Mouse (Mus musculus) right cerebral cortex, adult 2 months (tissue): ENCODE measurements around the gene Insc.
"Not testable (repeated sequence)": the region's sequence is repeated elsewhere in the genome, so short reads cannot be mapped to it uniquely, and the experiment has no call there.

Experiments used
- DNase-seq, 2 experiments: peaks; one replicate each; pipeline ENCODE4 v3.0.0; 2021 to 2022; ENCODE audit warnings: low spot score in 2 of 2

Gene Insc

GRCm38 (mm10) chr7:114743022-114743780 is at the start of gene Insc:
Gene Insc (plus strand): TSS chr7:114743694.
- DNase-seq, result no peak

- no peak for DNase-seq
These were observed 42.6 kb upstream of the Insc start for GRCm38 (mm10) chr7:114700871-114701270.

DNA sequence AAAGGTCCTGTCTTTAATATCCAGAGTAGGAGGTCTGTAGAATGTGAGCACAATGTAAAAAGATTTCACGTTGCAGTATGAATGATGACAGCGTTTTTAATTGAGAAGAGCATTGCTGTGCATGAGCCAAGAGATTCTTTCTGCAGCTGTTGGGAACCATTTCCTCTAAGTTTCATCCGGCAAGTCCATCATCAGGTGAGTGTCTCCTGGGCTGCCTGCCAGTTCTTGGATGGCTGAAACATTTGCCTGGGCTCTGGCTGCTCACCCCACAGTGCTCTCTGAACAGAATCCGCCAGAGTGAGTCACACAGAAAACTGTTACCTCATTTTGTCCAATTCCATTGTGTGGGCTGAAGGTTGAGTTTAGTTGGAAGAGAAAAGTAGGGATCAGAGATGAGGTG is 36.8 kb upstream of the Insc start:
- DNase-seq, result peak in 1 of 2 experiments; percentile 10

DNA sequence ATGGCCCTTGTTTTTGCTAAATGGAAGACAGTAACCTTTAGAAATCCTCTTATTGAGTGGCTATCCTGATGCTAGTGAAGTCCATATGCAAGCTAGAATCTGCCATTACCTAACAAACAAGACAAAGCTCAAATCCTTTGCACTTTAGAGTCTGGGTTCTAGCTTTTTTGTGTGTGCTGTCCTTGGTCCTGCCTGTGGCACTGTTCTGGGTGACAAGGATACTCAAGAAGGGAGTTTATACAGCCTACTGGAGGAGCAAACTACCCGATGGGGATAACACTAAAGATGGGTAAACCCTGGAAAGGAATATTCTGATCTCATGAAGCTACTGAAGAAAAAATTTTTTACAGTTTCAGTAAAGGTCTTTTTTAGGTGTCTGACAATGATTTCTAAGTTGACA is 36.1 kb upstream of the Insc start:
- DNase-seq, result no peak

GRCm38 (mm10) chr7:114710419-114710818 is 33.1 kb upstream of the Insc start:
- DNase-seq, result no peak

DNA sequence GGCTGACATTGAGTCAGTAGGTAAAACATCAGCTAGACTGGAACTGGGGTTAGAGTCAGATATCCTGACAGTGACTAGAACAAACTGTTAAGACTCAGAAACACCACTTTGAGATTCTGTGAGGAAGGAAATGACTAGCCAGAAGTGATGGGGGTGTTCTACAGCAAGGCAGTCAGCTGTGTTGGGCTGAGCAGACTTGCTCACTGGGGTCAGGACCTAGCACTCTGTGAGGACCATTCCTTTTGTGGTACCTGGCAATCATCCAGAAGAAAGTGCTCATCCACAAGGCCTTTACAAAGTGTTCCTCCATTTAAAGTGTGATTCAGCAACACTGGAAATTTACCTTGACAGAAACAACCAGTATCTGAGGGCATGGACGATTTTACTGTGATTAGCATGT is 31.0 kb upstream of the Insc start:
- no peak for DNase-seq

DNA sequence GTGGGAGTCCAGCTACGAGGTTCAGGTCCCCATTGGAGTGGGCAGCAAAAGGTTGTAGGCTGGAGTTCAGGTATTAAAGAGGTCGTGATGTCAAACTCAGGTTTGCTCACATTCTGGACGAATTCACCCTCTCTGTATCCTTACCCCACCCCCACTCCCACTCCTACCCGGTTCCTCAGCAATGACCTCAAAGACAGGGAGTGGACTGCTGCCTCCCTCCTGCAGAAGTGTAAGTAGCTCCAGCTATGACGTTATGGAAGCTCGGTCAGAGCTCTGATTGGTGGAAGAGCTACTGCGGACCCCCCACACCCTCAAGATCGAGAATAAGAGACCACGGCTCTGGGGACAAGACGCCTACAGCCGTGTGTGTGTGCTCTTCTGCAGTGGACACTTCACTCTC is 25.2 kb upstream of the Insc start, which contains the start of gene Calcb:
Gene Calcb (plus strand): TSS at position 344 of the 400 bp plus-strand sequence.
- DNase-seq, result no peak

GRCm38 (mm10) chr7:114719381-114720131 is 23.9 kb upstream of the Insc start:
- peak; percentile 11 to 31 for DNase-seq

GRCm38 (mm10) chr7:114729696-114730095 is 13.8 kb upstream of the Insc start:
- DNase-seq, result not testable (repeated sequence)

DNA sequence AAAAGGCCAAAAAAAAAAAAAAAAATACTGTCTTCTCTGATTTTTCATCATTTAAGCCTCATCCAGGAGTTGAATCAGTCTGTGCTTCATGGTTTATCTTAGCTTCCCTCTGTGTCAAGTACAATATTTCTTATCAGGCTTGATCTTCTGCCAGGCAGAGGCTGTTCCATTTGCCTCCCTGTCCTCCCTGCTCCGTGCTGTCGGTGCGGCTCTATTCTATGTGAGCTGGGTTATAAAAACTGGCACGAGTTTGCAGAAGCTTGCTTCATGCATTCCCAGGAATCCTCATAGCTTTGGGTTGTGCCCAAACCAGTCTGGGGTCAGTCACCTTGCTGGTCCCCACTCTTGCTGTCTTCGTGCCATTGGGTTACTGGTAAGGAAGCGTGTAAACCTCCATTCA is 12.3 kb upstream of the Insc start:
- no peak for DNase-seq

GRCm38 (mm10) chr7:114731700-114732099 is 11.8 kb upstream of the Insc start:
- not testable (repeated sequence) for DNase-seq

- no peak for DNase-seq
These were observed 7.2 kb upstream of the Insc start for GRCm38 (mm10) chr7:114736256-114736655.

DNA sequence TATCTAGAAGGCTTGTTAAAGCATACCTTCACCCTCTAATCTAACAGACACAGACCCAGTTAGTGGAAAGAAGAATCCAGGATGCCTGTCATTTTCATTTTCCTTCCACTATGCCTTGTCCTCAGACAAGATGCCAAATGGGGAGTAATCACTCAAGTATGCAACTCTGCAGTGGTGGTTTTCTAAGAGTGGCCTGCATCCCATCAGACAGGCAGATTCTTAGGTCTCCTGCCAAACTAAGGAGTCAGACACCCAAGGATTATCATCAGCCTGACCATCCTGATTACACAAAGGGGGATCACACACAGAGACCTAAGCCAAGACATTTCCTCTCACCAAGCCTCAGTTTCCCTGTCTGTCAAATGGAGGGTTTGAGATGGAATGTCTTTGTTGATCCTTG is 5.3 kb upstream of the Insc start:
- no peak for DNase-seq

DNA sequence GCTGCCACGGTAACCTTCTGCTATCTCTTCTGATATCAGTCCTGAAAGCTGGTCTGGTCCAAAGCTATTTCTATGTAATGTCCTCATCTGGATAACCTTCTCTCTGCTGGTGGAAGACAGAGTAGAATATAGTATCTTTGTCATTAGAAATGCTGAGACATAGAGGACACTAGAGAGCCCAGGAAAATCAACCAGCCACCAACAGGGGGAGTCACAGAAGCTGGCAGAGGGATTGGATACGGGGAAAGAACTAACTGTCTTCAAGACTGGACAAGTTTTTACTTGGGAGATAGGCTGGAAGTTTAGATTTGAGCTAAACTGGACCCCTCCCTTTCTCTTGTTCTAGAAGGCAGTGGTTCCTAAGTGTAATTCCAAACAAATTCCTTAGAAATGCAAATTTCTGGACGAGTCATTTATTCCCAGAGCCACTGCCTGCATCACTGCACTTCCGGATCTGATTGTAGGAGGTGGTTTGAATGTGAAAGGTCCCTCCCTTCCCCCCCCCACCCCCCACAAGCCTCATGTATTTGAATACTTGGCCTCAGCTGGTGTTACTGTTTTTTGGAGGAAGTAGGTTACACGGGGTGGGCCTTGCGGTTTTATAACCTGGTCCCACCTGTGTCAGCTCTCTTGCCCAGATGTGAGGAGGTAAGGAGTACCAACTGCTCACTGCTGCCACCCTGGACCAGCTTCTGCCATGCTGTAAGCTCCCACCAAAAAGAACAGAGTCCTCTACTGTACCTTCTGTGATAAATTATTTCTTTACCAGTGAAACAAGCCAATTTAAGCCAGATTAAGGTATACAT is 2.9 kb upstream of the Insc start:
- DNase-seq, result no peak

GRCm38 (mm10) chr7:114744639-114745245 is 1.2 kb downstream of the Insc start:
- no peak for DNase-seq

GRCm38 (mm10) chr7:114745481-114746271 is 2.2 kb downstream of the Insc start:
- peak; percentile 5 to 7 for DNase-seq

GRCm38 (mm10) chr7:114747596-114747995 is 4.1 kb downstream of the Insc start:
- DNase-seq, result peak in 1 of 2 experiments; percentile 5

DNA sequence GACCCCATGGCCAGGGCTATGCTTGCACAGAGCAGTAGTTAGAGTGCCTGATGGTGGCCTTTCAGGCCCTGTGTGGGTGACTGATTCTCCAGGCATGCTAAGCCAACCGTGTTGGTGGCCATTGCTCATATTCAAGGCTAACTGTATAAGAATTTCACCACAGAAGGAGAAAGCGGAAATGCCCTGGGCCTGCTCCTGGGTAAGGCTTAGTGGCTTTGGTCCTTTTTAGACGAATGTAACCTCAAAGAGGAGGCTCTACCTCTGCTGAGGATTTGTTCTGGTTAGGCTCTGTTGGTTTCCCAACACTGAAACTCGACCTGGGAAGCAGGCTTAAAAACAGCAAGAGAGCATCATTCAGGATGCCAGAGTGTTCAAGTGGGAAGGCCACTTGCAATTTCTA is 4.7 kb downstream of the Insc start:
- no peak for DNase-seq

DNA sequence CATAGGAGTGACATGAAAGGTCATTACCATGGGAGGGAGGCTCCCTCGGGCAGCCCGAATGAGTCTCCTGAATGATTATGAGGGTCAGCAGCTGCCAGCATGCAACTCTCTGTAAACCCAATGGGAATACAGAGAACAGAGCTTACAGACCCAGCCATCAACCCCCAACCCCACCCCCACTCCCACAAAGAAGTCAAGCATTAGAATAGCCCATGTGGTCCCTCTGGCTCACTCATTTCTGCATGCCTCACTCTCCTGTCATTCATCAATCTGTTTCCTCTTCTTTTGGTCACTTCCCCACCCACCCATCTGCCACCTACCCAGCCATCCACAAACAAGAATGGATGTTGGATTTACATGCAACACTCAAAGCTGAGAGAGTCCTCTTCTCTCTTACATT is 10.0 kb downstream of the Insc start:
- no peak for DNase-seq

- DNase-seq, result no peak
These were observed 10.7 kb downstream of the Insc start for GRCm38 (mm10) chr7:114754196-114754595.

- DNase-seq, result no peak
These were observed 11.1 kb downstream of the Insc start for GRCm38 (mm10) chr7:114754626-114755025.
